ENCODE assay signal across 9 mouse cellular contexts in the genomic region with DNA sequence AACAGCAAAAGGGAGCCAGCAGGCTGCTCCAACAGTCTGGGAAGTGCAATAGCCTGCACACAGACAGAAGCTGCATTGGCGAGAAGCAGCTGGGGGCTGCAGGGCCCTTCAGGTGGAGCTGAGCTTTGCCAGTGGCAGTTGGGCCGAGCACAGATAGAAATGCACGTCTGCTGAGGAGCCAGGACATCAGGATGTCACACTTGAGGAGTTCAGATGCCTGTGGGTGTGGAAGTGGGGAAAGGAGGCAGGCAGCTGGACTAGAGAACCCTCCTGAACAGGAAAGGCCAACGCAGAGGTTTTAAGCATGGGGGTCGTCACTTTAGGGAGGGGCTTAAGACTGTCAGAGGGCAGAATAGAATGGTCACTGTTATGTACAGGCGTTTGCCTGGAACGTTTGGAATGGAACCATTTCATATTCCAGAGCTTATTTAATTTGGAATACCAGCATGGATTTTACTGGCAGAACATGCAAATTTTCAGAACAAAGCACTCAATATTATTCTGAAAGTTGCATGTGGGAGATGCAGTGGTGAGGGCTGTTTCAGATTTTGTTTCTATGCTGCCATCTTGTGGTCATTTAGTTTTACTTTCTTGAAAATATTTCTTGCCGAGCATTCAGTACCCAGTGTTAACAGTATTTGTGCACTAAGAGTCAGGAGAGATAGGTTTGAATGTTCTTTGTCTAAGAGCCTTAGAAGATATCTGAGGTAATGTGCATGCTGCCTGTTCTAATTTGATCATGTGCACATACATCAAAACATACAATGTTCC. TPM values are rescaled to one million over a fixed set of nuclear protein-coding genes. Genes with fewer than 3 reads are reported as not detected.
A peak's percentile ranks its signal among the peaks of the same experiment; 100 is the strongest.
DNase-seq lines count a peak whose midpoint lies in the region; ATAC-seq lines count a peak whose summit lies in the region.
"Had no signal": no experiment of that assay in that cellular context is flagged by ENCODE, and none has a peak within 500 bp of the region (broad histone marks: within the 10 kb centered on the region; RNA-seq: fewer than 3 reads in every experiment).

No protein-coding gene starts in this region.

- no peak for ATAC-seq in erythroid progenitor cell, adult 5-6 weeks (replicated peaks; ENCODE audit: low FRiP score, poor library complexity, severe bottlenecking)

- H3K36me3 ChIP-seq in embryonic facial prominence, embryonic 10.5 days (replicated peaks) = peaks cover 41% of the 10 kb centered on the region

- peaks cover 9% of the 10 kb centered on the region; the same call in 1 of the 2 replicates for H3K4me1 ChIP-seq in embryonic facial prominence, embryonic 10.5 days

- no peak overlapping the region for H3K4me3 ChIP-seq in embryonic facial prominence, embryonic 10.5 days

- peaks cover 6% of the 10 kb centered on the region for H3K9me3 ChIP-seq in embryonic facial prominence, embryonic 10.5 days

- intact Hi-C loops in heart, postnatal 14 days (cut with DNase I) = loop anchor here (1.0 kb wide), 1 partner anchor 206 kb away; no protein-coding TSS in a partner anchor

- peak overlapping the region; percentile 54; the same call in 1 of the 2 replicates for H3K27ac ChIP-seq in embryonic facial prominence, embryonic 10.5 days (replicated peaks)

- H3K27me3 ChIP-seq in embryonic facial prominence, embryonic 10.5 days (replicated peaks; ENCODE audit: low read depth, poor library complexity, severe bottlenecking) = no peaks in the 10 kb centered on the region

- peak; percentile 29 to 57 for DNase-seq in heart, adult 18-20 months
- DNase-seq in heart, postnatal 14 days = no peak
- DNase-seq in CD4-positive helper T cell, adult 2 months (ENCODE audit: low read depth, low spot score) = peak; percentile 45
- no peak for DNase-seq in embryonic facial prominence, embryonic 10.5 days (ENCODE audit: low spot score)
- peak; percentile 74 for DNase-seq in induced T-regulatory cell, adult 2 months (ENCODE audit: low read depth)
- peak; percentile 38 for DNase-seq in retina, postnatal 7 days (ENCODE audit: low read depth, low spot score)
- no peak for DNase-seq in cerebellum, adult 18-20 months

- WGBS in embryonic facial prominence, embryonic 10.5 days = 43% methylated on average over 8 of the region's 8 CpGs

RNA-seq across cellular contexts. Expression of gene Lrrc66, which starts 5.2 kb away (rescaled TPM):
- not detected for total RNA-seq in heart, adult 18-20 months (2021)
- under 1 TPM in 1 of 2 experiments, not detected in 1; 0.07 TPM for total RNA-seq in heart, postnatal 14 days (2021)
- 0.47 TPM in 1 of 2 replicates, not detected in the other for polyA plus RNA-seq in embryonic facial prominence, embryonic 10.5 days (2016; fragmentation: Nextera tagmentation; extraction: Ambion mirVana)
- not detected in 2 replicates for total RNA-seq in erythroid progenitor cell, adult 5-6 weeks (2015; ENCODE audit: low replicate concordance)
- total RNA-seq in erythroid progenitor cell, adult 5-6 weeks (2017; ENCODE audit: low replicate concordance) = not detected in 2 replicates
- total RNA-seq: layer of hippocampus, adult 18-20 months had no signal

RNA-seq across cellular contexts. Expression of gene Sgcb, which starts 10.1 kb away (rescaled TPM):
- 100 to 1,000 TPM; 105 to 115 TPM for total RNA-seq in heart, adult 18-20 months (2021)
- total RNA-seq in heart, postnatal 14 days (2021) = 10 to 100 TPM; 78.5 to 84.3 TPM
- polyA plus RNA-seq in embryonic facial prominence, embryonic 10.5 days (2016; fragmentation: Nextera tagmentation; extraction: Ambion mirVana) = 18.8 and 19.1 TPM in 2 replicates
- 4.2 TPM in 1 of 2 replicates, not detected in the other for total RNA-seq in erythroid progenitor cell, adult 5-6 weeks (2015; ENCODE audit: low replicate concordance)
- 1.3 TPM in 1 of 2 replicates, not detected in the other for total RNA-seq in erythroid progenitor cell, adult 5-6 weeks (2017; ENCODE audit: low replicate concordance)

RNA-seq across cellular contexts. Expression of gene Spata18, which starts 13.7 kb away (rescaled TPM):
- total RNA-seq in heart, adult 18-20 months (2021) = 1 to 10 TPM in 1 of 2 experiments, not detected in 1; 1.3 TPM
- 1 to 10 TPM in 1 of 2 experiments, under 1 TPM in 1; 0.90 to 1.4 TPM for total RNA-seq in heart, postnatal 14 days (2021)
- 0.15 TPM in 1 of 2 replicates, not detected in the other for polyA plus RNA-seq in embryonic facial prominence, embryonic 10.5 days (2016; fragmentation: Nextera tagmentation; extraction: Ambion mirVana)
- total RNA-seq in erythroid progenitor cell, adult 5-6 weeks (2015; ENCODE audit: low replicate concordance) = not detected in 2 replicates
- not detected in 2 replicates for total RNA-seq in erythroid progenitor cell, adult 5-6 weeks (2017; ENCODE audit: low replicate concordance)

Comparison
In these comparisons a context has a peak if more than half of its experiments do, and no peak if none do; other contexts are left out.
1. DNase-seq: peak in heart, adult 18-20 months (2 of 2), CD4-positive helper T cell, adult 2 months (single experiment), induced T-regulatory cell, adult 2 months (single experiment) and retina, postnatal 7 days (single experiment); none in heart, postnatal 14 days (0 of 2), embryonic facial prominence, embryonic 10.5 days (single experiment) and cerebellum, adult 18-20 months (0 of 2).
2. RNA of gene Sgcb, which starts 10.1 kb away (total RNA-seq): 105 to 115 TPM in heart, adult 18-20 months and 78.5 to 84.3 TPM in heart, postnatal 14 days; 1.3 to 4.2 TPM in erythroid progenitor cell, adult 5-6 weeks; every median in the first group is over 10 times any median in the second.